Mouse (Mus musculus) ES-Bruce4 (cell line): ENCODE data around the gene 4930415O20Rik. TPM values are rescaled to one million over a fixed set of nuclear protein-coding genes. Genes with fewer than 3 reads are reported as not detected.
A peak's percentile ranks its signal among the peaks of the same experiment; 100 is the strongest.

Source experiments
- H3K27ac ChIP-seq: 2 replicates; pipeline ENCODE4 v1.5.1; 2012; ENCODE audit warnings: low read length, inconsistent platforms; ENCODE audit not compliant: insufficient read depth
- H3K27me3 ChIP-seq: 2 replicates; pipeline ENCODE4 v1.6.1; 2012; ENCODE audit warnings: mild to moderate bottlenecking, low read length, inconsistent platforms; ENCODE audit not compliant: control insufficient read depth, poor library complexity, insufficient read depth, severe bottlenecking
- H3K36me3 ChIP-seq: 2 replicates; pipeline ENCODE4 v1.6.1; 2012; ENCODE audit warnings: inconsistent platforms, mild to moderate bottlenecking, low read length, moderate library complexity; ENCODE audit not compliant: control insufficient read depth, poor library complexity, insufficient read depth, severe bottlenecking
- H3K4me1 ChIP-seq: one replicate; pipeline ENCODE4 v1.8.1; 2011; ENCODE audit warnings: low read length; ENCODE audit not compliant: control insufficient read depth, insufficient read depth
- H3K4me3 ChIP-seq: 2 replicates; pipeline ENCODE4 v1.5.1; 2011; ENCODE audit warnings: low read depth, mild to moderate bottlenecking, low read length
- H3K9ac ChIP-seq: 2 replicates; pipeline ENCODE4 v1.6.1; 2012; ENCODE audit warnings: low read depth, mild to moderate bottlenecking, inconsistent platforms; ENCODE audit not compliant: poor library complexity, severe bottlenecking
- H3K9me3 ChIP-seq: replicated peaks from 2 replicates; pipeline ENCODE4 v1.6.1; 2012; ENCODE audit warnings: mild to moderate bottlenecking, low read length, inconsistent platforms; ENCODE audit not compliant: control insufficient read depth, poor library complexity, insufficient read depth, severe bottlenecking
- CTCF ChIP-seq: IDR thresholded peaks from one replicate; pipeline ENCODE4 v1.8.1; 2011; ENCODE audit warnings: low read depth, low read length
- EP300 ChIP-seq: IDR thresholded peaks from 2 replicates; pipeline ENCODE4 v1.6.1; 2011; ENCODE audit warnings: low read depth, low read length; ENCODE audit not compliant: insufficient read depth
- POLR2A ChIP-seq: IDR thresholded peaks from one replicate; pipeline ENCODE4 v1.8.1; 2011; ENCODE audit warnings: low read length; ENCODE audit not compliant: insufficient read depth
- polyA plus RNA-seq: library from polyadenylated mRNA; stranded (reverse); fragments of >200 nt; gene quantifications from 2 replicates; pipeline ENCODE4 v1.2.4, GENCODE M21; 2011; ENCODE audit warnings: low read depth; ENCODE audit not compliant: missing spikeins, insufficient read depth, insufficient read length

4930415O20Rik gene
- polyA plus RNA-seq, 1 experiment, result 2.6 TPM

DNA sequence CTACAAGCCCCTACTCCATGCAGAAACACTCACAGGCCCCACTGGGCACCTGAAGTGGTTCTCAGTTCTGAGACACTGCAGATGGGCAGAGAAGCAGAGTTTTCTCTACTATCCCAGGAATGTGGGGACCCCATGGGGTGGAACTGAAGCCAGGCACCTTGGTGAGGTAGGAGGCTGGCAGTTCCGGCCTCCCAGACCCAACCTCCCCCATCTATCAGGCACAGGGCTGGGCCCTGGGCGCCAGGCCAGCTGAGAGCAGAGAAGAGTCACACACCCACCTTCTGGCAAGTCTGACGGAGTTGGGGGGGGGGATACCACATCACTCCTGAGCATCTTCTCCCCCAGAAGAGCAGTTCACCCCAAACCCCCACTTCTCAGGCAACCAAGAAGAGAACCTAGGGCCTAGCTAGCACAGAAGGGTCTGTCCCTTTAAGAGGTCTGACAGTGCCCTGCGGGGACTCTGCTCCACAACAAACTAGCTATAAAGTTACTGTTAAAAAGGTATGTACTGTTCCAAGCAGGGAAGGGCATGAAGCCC is 32.2 kb downstream of the 4930415O20Rik start:
- peaks cover 3% of the 10 kb centered on the region for H3K4me1 ChIP-seq
- no peak overlapping the region for H3K4me3 ChIP-seq
- H3K27ac ChIP-seq, result no peak overlapping the region
- no peaks in the 10 kb centered on the region for H3K36me3 ChIP-seq
- no peaks in the 10 kb centered on the region for H3K27me3 ChIP-seq
- H3K9ac ChIP-seq, result no peak overlapping the region
- H3K9me3 ChIP-seq, result no peaks in the 10 kb centered on the region
- TF ChIP-seq EP300 (no peak), POLR2A (no peak), CTCF (no peak)

DNA sequence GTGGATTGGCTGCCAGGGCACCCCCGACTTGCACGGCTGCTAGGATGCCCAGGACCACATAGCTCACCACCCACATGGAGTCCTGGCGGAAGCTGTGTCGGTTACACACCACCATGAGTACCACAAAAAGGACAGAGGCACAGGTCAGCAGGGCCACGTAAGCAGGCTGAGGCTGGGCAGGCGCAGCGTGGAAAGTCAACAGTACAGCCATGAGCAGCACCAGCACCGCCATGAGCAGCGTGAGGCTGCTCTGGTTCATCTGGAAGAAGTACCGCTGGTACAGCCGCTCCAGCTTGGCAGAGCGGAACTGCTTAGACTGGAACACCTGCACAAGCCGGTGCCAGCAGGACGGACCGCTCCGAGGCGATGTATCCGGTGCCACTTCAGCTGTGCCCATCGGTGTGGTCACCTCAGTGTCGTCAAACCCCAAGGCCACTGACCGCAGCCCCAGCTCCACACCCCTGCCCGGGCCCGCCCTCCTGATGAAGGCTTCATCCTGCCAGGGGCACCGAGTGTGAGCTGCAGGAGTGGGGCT is 33.3 kb downstream of the 4930415O20Rik start:
- peak overlapping the region; percentile 51 for H3K4me3 ChIP-seq
- H3K9ac ChIP-seq, result peak overlapping the region; percentile 7; the same call in 1 of the 2 replicates

DNA sequence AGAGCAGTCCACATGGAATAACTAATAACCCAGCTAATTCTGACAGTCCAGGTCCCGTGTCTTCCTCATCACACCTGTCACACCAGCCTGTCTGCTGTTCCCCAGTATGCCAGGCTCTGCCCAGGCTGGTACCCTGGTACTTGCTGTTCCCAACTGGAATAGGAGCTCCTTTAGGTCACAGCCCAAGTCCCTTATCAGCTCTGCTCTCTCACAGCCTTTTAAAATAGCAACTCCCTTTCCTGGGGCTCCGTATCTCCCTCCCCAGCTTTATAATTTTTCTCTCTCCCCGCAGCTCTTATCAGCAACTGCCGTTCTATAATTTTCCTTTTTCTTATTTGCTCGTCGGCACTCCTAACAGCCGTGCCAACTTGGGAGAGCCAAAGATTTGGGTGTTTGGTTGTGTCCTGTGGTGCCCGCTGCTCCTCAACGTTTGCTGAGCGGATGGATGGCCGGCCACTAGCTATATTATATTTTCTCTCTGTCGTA is 35.3 kb downstream of the 4930415O20Rik start:
- Histone ChIP-seq H3K4me3 (no peak overlapping the region), H3K4me1 (peaks cover 3% of the 10 kb centered on the region), H3K27ac (no peak overlapping the region), H3K36me3 (no peaks in the 10 kb centered on the region), H3K9ac (no peak overlapping the region), H3K27me3 (peaks cover 10% of the 10 kb centered on the region), H3K9me3 (no peaks in the 10 kb centered on the region)
- TF ChIP-seq POLR2A (no peak), EP300 (no peak), CTCF (no peak)

More for the DNA sequence above, 33.3 kb downstream of the 4930415O20Rik start:
- peaks cover 3% of the 10 kb centered on the region for H3K4me1 ChIP-seq
- no peaks in the 10 kb centered on the region for H3K9me3 ChIP-seq
- TF ChIP-seq CTCF (no peak), EP300 (no peak)
- H3K27me3 ChIP-seq, result 0 out of 2 replicates have a peak, but pooled peaks cover 2% of the 10 kb centered on the region
- H3K36me3 ChIP-seq, result no peaks in the 10 kb centered on the region
- no peak overlapping the region for H3K27ac ChIP-seq

DNA sequence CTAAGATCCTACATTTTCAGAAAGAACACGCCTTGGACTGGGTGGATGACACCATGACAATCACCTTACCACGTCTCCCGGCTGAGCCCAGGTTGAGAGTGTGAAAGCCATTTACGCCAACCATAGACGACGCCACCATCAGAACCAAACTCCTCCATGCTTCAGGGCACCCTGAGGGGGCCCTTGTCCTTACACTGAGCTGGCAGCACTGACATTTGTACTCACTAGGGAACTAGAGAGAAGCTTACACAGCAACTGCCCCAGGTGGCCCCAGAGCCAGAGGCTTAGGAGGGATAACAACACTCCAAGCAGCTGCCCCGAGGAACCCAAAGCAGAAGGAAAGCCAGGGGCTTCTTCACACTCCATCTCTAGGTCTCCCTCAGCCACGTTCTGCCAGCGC is 35.9 kb downstream of the 4930415O20Rik start:
- Histone ChIP-seq H3K4me1 (peaks cover 3% of the 10 kb centered on the region), H3K9ac (no peak overlapping the region), H3K36me3 (no peaks in the 10 kb centered on the region), H3K27me3 (peaks cover 10% of the 10 kb centered on the region), H3K27ac (no peak overlapping the region), H3K4me3 (no peak overlapping the region), H3K9me3 (no peaks in the 10 kb centered on the region)
- TF ChIP-seq CTCF, result no peak
- no peak for TF ChIP-seq EP300
- TF ChIP-seq POLR2A, result no peak

DNA sequence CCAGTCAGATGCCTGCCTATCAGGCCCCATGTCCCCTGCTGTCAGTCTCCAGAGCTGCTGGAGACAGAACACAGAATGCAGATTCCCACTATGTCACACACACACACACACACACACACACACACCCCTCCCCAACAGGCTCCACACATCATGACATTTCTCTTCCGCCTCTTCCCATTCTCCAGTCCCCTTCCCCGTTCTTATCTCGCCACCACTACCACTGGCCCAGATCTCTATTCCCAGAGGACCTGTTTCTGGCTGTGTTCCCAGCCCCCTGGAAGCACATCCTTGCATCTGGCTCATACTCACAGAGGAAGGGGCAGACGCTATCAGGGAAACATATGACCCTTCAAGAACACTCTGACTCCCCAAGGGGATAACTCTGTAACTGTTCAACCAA is 36.8 kb downstream of the 4930415O20Rik start:
- Histone ChIP-seq H3K9me3 (no peaks in the 10 kb centered on the region), H3K27ac (no peak overlapping the region), H3K4me3 (no peak overlapping the region), H3K36me3 (no peaks in the 10 kb centered on the region), H3K27me3 (peaks cover 10% of the 10 kb centered on the region), H3K4me1 (no peaks in the 10 kb centered on the region), H3K9ac (no peak overlapping the region)
- TF ChIP-seq EP300, result no peak
- no peak for TF ChIP-seq CTCF
- TF ChIP-seq POLR2A, result no peak

DNA sequence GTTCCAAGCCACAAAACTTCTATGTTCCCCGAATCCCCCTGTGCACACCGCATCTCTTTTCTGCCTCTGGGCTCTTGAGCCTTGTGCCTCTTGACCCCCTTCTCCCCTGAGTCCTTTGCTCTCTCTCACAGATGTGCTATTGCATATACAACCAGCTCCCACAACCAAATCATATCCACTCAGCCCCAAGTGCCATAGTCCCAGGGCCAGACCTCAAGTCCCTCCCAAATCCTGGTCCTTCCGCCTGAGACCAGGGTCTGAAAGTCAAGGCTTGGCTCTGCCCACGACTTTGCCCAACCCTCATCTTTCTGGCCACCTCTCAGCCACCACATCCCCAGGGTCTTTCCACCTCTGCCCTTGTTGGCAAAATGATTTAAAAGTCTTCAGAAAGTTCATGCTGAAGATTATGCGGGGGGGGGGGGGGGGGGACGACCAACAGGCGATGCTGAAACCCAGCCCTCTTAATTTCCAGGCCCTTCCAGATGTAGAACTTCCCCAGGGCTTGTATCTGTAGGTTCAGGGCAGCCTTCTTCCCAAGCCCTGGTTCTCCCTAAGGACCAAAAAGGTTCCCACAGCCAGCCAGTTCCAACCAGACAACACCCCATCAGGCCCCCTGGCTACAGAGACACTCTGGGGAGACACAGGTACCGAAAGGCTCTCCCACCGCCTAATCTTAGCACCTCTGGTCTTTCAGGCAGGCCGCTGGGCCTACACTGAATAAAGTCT is 37.4 kb downstream of the 4930415O20Rik start:
- peak overlapping the region; percentile 85 for H3K9ac ChIP-seq
- no peaks in the 10 kb centered on the region for H3K4me1 ChIP-seq
- H3K36me3 ChIP-seq, result no peaks in the 10 kb centered on the region
- no peak overlapping the region for H3K27ac ChIP-seq
- no peak for TF ChIP-seq CTCF
- TF ChIP-seq EP300, result no peak
- no peaks in the 10 kb centered on the region for H3K9me3 ChIP-seq
- H3K27me3 ChIP-seq, result peaks cover 10% of the 10 kb centered on the region
- peak overlapping the region; percentile 79 for H3K4me3 ChIP-seq
